Mouse (Mus musculus): Measurements from ENCODE around the gene Med22. TPM values are rescaled to one million over a fixed set of nuclear protein-coding genes. Genes with fewer than 3 reads are reported as not detected.

The Med22 gene
- polyA plus RNA-seq, 1 experiment from 2014 or later = 62.6 TPM

DNA sequence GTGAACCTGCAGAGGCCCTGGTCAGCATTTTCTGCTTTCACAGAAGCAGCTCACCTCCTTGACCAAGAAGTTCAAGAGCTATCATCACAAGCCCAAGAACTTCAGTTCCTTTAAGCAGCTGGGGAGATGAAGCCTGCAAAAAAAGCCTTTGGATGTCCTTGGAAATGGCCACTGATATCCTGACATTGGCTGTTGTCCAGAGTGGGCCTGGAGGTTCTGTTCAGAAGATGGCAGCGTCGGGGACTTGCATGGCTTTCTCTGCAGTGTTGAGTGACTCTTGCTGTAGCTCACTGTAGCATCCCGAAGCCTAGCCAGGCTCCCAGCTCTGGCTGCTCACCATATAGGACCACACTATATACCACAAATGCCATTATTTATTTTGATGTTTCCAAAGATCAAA is 9.2 kb upstream of the Med22 start:
- Histone ChIP-seq H3K27ac (ENCODE audit: low read length) (no peak overlapping the region), H3K27me3 (ENCODE audit: insufficient read depth, low read length) (no peaks in the 10 kb centered on the region), H3K36me3 (ENCODE audit: insufficient read depth, low read length) (peaks cover 63% of the 10 kb centered on the region), H3K9me3 (ENCODE audit: low read length) (no peaks in the 10 kb centered on the region), H3K4me1 (ENCODE audit: insufficient read depth, low read length) (peaks cover 28% of the 10 kb centered on the region), H3K4me2 (replicated peaks; ENCODE audit: low read depth, low read length) (no peak overlapping the region), H3K9ac (replicated peaks; ENCODE audit: low read length) (no peak overlapping the region), H3K4me3 (ENCODE audit: low read length) (no peak overlapping the region)
- no peak for ATAC-seq (ENCODE audit: low FRiP score, low TSS enrichment)
- 88% methylated on average over 3 of the region's 3 CpGs for WGBS

- H3K4me2 ChIP-seq (replicated peaks; ENCODE audit: low read depth, low read length) = peak overlapping the region; percentile 97
- H3K4me1 ChIP-seq (ENCODE audit: insufficient read depth, low read length) = peaks cover 39% of the 10 kb centered on the region
- H3K4me3 ChIP-seq (ENCODE audit: low read length) = peak overlapping the region; percentile 88
- peak overlapping the region; percentile 91 for H3K27ac ChIP-seq (ENCODE audit: low read length)
- H3K27me3 ChIP-seq (ENCODE audit: insufficient read depth, low read length) = no peaks in the 10 kb centered on the region
- ATAC-seq (ENCODE audit: low FRiP score, low TSS enrichment) = peak; percentile 29; the same call in 1 of the 2 replicates
- H3K9me3 ChIP-seq (ENCODE audit: low read length) = no peaks in the 10 kb centered on the region
- peak overlapping the region; percentile 89 for H3K9ac ChIP-seq (replicated peaks; ENCODE audit: low read length)
- WGBS = 2% methylated on average over 13 of the region's 13 CpGs
- peaks cover 65% of the 10 kb centered on the region for H3K36me3 ChIP-seq (ENCODE audit: insufficient read depth, low read length)
These were observed 6.3 kb upstream of the Med22 start for GRCm38 (mm10) chr2:26916738-26917137.

DNA sequence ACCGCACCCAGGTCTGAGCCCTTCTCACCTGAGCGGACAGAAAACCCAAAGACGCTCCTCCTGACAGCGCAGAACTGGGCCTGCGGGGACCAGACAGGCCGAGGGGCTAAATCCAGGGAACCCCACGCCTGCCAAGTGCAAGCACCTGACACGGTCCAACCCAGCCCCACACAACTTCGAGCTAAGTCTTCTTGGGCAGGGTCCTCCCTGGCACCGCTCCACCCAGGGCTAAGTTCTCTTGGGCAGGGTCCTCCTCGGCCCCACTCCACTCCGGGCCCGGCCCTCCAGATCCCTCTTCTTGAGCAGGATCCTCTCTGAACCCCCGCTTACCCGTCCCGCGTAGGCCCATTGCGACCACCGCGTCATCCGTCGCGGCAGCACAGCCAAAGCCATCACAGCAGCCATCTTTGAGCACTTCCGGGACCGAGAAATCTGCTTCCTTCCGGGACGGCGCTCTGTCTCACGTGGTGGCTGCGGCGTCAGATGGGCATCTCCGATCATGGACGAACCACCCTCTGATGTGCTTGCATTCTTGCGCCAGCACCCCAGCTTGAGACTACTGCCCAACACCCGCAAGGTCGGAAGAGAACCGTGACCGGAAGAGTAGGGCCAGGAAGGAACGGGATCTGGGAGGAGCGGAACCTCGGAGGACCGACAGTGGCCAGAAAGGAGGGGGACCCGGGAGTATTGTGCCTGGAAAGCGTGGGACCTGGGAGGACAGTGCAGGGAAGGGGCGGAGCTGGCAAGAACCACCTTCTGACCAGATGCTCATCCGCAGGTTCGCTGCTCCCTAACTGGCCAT is 5.7 kb upstream of the Med22 start, which contains the start of the genes Surf2 and Surf1:
Gene Surf2, plus strand, starts transcription at position 441 of the 802 bp plus-strand sequence.
Gene Surf1, minus strand, starts transcription at position 604 of the 802 bp plus-strand sequence.
- H3K9ac ChIP-seq (replicated peaks; ENCODE audit: low read length) = peak within 1 kb of the TSS; percentile 89
- H3K36me3 ChIP-seq (ENCODE audit: insufficient read depth, low read length) = peaks cover 63% of the 10 kb centered on the region
- peak; percentile 80 for ATAC-seq (ENCODE audit: low FRiP score, low TSS enrichment)
- no peaks in the 10 kb centered on the region for H3K9me3 ChIP-seq (ENCODE audit: low read length)
- peak within 1 kb of the TSS; percentile 97 for H3K4me2 ChIP-seq (replicated peaks; ENCODE audit: low read depth, low read length)
- H3K4me1 ChIP-seq (ENCODE audit: insufficient read depth, low read length) = peaks cover 42% of the 10 kb centered on the region
- H3K27me3 ChIP-seq (ENCODE audit: insufficient read depth, low read length) = no peaks in the 10 kb centered on the region
- peak within 1 kb of the TSS; percentile 91 for H3K27ac ChIP-seq (ENCODE audit: low read length)
- WGBS = under 1% methylated on average over 47 of the region's 47 CpGs
- H3K4me3 ChIP-seq (ENCODE audit: low read length) = peak within 1 kb of the TSS; percentile 88

GRCm38 (mm10) chr2:26914148-26914941 is 3.9 kb upstream of the Med22 start:
- Histone ChIP-seq H3K9me3 (ENCODE audit: low read length) (no peaks in the 10 kb centered on the region), H3K4me1 (ENCODE audit: insufficient read depth, low read length) (peaks cover 46% of the 10 kb centered on the region), H3K36me3 (ENCODE audit: insufficient read depth, low read length) (peaks cover 46% of the 10 kb centered on the region), H3K27ac (ENCODE audit: low read length) (0 out of 2 replicates have a peak overlapping the region, but pooled peaks have one; percentile 8), H3K4me3 (ENCODE audit: low read length) (no peak overlapping the region), H3K9ac (replicated peaks; ENCODE audit: low read length) (no peak overlapping the region), H3K27me3 (ENCODE audit: insufficient read depth, low read length) (no peaks in the 10 kb centered on the region), H3K4me2 (replicated peaks; ENCODE audit: low read depth, low read length) (peak overlapping the region; percentile 97)
- no peak for ATAC-seq (ENCODE audit: low FRiP score, low TSS enrichment)
- WGBS = 54% methylated on average over 8 of the region's 8 CpGs

- peaks cover 54% of the 10 kb centered on the region for H3K4me1 ChIP-seq (ENCODE audit: insufficient read depth, low read length)
- 85% methylated on average over 17 of the region's 17 CpGs for WGBS
- ATAC-seq (ENCODE audit: low FRiP score, low TSS enrichment) = no peak
These were observed 3.1 kb upstream of the Med22 start for GRCm38 (mm10) chr2:26913416-26914147.

DNA sequence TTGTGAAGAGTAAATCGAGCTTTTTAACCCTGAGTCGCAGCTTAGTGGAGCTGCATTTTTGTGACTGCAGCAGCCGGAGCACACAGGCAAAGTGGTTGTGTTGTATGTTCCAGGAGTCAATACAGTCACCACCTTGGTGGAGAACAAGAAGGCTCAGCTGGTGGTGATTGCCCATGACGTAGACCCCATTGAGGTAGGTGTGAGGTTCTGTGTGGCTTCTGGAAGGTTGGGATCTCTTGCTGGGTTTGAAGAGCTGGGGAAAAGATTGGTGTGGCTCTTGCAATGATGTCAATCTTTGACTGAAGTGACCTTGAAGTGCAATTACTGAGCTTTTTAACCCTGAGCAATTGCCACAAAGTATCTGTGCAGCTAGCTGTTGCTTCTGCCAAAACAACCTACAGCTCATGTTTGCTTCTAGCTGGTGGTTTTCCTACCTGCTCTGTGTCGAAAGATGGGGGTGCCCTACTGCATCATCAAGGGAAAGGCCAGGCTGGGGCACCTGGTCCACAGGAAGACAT is 1.8 kb upstream of the Med22 start:
- no peak for ATAC-seq (ENCODE audit: low FRiP score, low TSS enrichment)
- Histone ChIP-seq H3K27me3 (ENCODE audit: insufficient read depth, low read length) (no peaks in the 10 kb centered on the region), H3K4me2 (replicated peaks; ENCODE audit: low read depth, low read length) (peak overlapping the region; percentile 99), H3K4me1 (ENCODE audit: insufficient read depth, low read length) (peaks cover 53% of the 10 kb centered on the region), H3K36me3 (ENCODE audit: insufficient read depth, low read length) (peaks cover 43% of the 10 kb centered on the region), H3K9ac (replicated peaks; ENCODE audit: low read length) (peak overlapping the region; percentile 98), H3K9me3 (ENCODE audit: low read length) (no peaks in the 10 kb centered on the region), H3K27ac (ENCODE audit: low read length) (no peak overlapping the region), H3K4me3 (ENCODE audit: low read length) (peak overlapping the region; percentile 77)
- 56% methylated on average over 5 of the region's 5 CpGs for WGBS

More at GRCm38 (mm10) chr2:26913416-26914147, 3.1 kb upstream of the Med22 start:
- no peaks in the 10 kb centered on the region for H3K9me3 ChIP-seq (ENCODE audit: low read length)
- no peak overlapping the region for H3K4me3 ChIP-seq (ENCODE audit: low read length)
- H3K9ac ChIP-seq (replicated peaks; ENCODE audit: low read length) = no peak overlapping the region
- no peak overlapping the region for H3K27ac ChIP-seq (ENCODE audit: low read length)
- H3K4me2 ChIP-seq (replicated peaks; ENCODE audit: low read depth, low read length) = no peak overlapping the region
- H3K36me3 ChIP-seq (ENCODE audit: insufficient read depth, low read length) = peaks cover 39% of the 10 kb centered on the region
- H3K27me3 ChIP-seq (ENCODE audit: insufficient read depth, low read length) = no peaks in the 10 kb centered on the region

- no peaks in the 10 kb centered on the region for H3K27me3 ChIP-seq (ENCODE audit: insufficient read depth, low read length)
- H3K27ac ChIP-seq (ENCODE audit: low read length) = peak overlapping the region; percentile 91
- peak overlapping the region; percentile 77 for H3K4me3 ChIP-seq (ENCODE audit: low read length)
- H3K36me3 ChIP-seq (ENCODE audit: insufficient read depth, low read length) = peaks cover 50% of the 10 kb centered on the region
- 0% methylated on average over 37 of the region's 37 CpGs for WGBS
- H3K9me3 ChIP-seq (ENCODE audit: low read length) = no peaks in the 10 kb centered on the region
- peak overlapping the region; percentile 99 for H3K4me2 ChIP-seq (replicated peaks; ENCODE audit: low read depth, low read length)
- ATAC-seq (ENCODE audit: low FRiP score, low TSS enrichment) = peak; percentile 12
- peaks cover 46% of the 10 kb centered on the region for H3K4me1 ChIP-seq (ENCODE audit: insufficient read depth, low read length)
- H3K9ac ChIP-seq (replicated peaks; ENCODE audit: low read length) = peak overlapping the region; percentile 98
These were observed 703 bp upstream of the Med22 start for GRCm38 (mm10) chr2:26910994-26911765.

- Histone ChIP-seq H3K27me3 (ENCODE audit: insufficient read depth, low read length) (no peaks in the 10 kb centered on the region), H3K4me3 (ENCODE audit: low read length) (peak overlapping the region; percentile 77), H3K9me3 (ENCODE audit: low read length) (no peaks in the 10 kb centered on the region), H3K9ac (replicated peaks; ENCODE audit: low read length) (peak overlapping the region; percentile 81), H3K27ac (ENCODE audit: low read length) (peak overlapping the region; percentile 91), H3K36me3 (ENCODE audit: insufficient read depth, low read length) (peaks cover 58% of the 10 kb centered on the region), H3K4me2 (replicated peaks; ENCODE audit: low read depth, low read length) (peak overlapping the region; percentile 71), H3K4me1 (ENCODE audit: insufficient read depth, low read length) (peaks cover 32% of the 10 kb centered on the region)
- no peak for ATAC-seq (ENCODE audit: low FRiP score, low TSS enrichment)
These were observed 1.1 kb downstream of the Med22 start for GRCm38 (mm10) chr2:26909387-26909784.
